Mouse (Mus musculus): ENCODE results near the gene Exoc1. TPM values are rescaled to one million over a fixed set of nuclear protein-coding genes. Genes with fewer than 3 reads are reported as not detected.

Exoc1 gene
- polyA plus RNA-seq, 1 experiment from 2014 or later: 61.4 TPM

- Histone ChIP-seq H3K4me1 (no peaks in the 10 kb centered on the region), H3K9ac (replicated peaks) (no peak overlapping the region), H3K4me2 (replicated peaks) (no peak overlapping the region), H3K9me3 (no peaks in the 10 kb centered on the region), H3K36me3 (peaks cover 51% of the 10 kb centered on the region), H3K4me3 (no peak overlapping the region), H3K27ac (replicated peaks) (no peak overlapping the region), H3K27me3 (no peaks in the 10 kb centered on the region)
- ATAC-seq (replicated peaks): no peak
- 91% methylated on average over 8 of the region's 8 CpGs for WGBS
Measured at GRCm38 (mm10) chr5:76615276-76615675, 86.2 kb downstream of the Exoc1 start.

- Histone ChIP-seq H3K4me3 (no peak overlapping the region), H3K36me3 (peaks cover 48% of the 10 kb centered on the region), H3K9me3 (no peaks in the 10 kb centered on the region), H3K9ac (replicated peaks) (no peak overlapping the region), H3K4me1 (no peaks in the 10 kb centered on the region), H3K27me3 (no peaks in the 10 kb centered on the region), H3K4me2 (replicated peaks) (no peak overlapping the region), H3K27ac (replicated peaks) (no peak overlapping the region)
- WGBS: 88% methylated on average over 2 of the region's 2 CpGs
- ATAC-seq (replicated peaks): no peak
Measured at GRCm38 (mm10) chr5:76616196-76616747, 87.2 kb downstream of the Exoc1 start.

- Histone ChIP-seq H3K36me3 (peaks cover 50% of the 10 kb centered on the region), H3K27me3 (no peaks in the 10 kb centered on the region)
- ATAC-seq (replicated peaks): no peak
Measured at GRCm38 (mm10) chr5:76618750-76619149, 89.6 kb downstream of the Exoc1 start.

More at GRCm38 (mm10) chr5:76618750-76619149, 89.6 kb downstream of the Exoc1 start:
- no peak overlapping the region for H3K4me3 ChIP-seq
- H3K4me1 ChIP-seq: no peaks in the 10 kb centered on the region
- H3K9me3 ChIP-seq: no peaks in the 10 kb centered on the region
- H3K27ac ChIP-seq (replicated peaks): no peak overlapping the region
- no peak overlapping the region for H3K4me2 ChIP-seq (replicated peaks)
- H3K9ac ChIP-seq (replicated peaks): no peak overlapping the region
- WGBS: 76% methylated on average over 7 of the region's 7 CpGs

Other genes starting within 250 kb of the Exoc1 start
- 12.9 and 14.1 TPM in 2 replicates for gene Clock, start 224.5 kb upstream of the Exoc1 start, polyA plus RNA-seq (2015; fragmentation: Nextera tagmentation; extraction: Ambion mirVana)
- not detected in 2 replicates for gene Pdcl2, start 198.2 kb upstream of the Exoc1 start, polyA plus RNA-seq (2015; fragmentation: Nextera tagmentation; extraction: Ambion mirVana)
- gene Nmu, start 165.5 kb upstream of the Exoc1 start, polyA plus RNA-seq (2015; fragmentation: Nextera tagmentation; extraction: Ambion mirVana): 0.42 TPM in 1 of 2 replicates, not detected in the other
- not detected in 2 replicates for gene Gm7271, start 45.3 kb upstream of the Exoc1 start, polyA plus RNA-seq (2015; fragmentation: Nextera tagmentation; extraction: Ambion mirVana)
- 5.3 and 5.8 TPM in 2 replicates for gene Cep135, start 59.4 kb downstream of the Exoc1 start, polyA plus RNA-seq (2015; fragmentation: Nextera tagmentation; extraction: Ambion mirVana)
- gene C530008M17Rik, start 127.2 kb downstream of the Exoc1 start, polyA plus RNA-seq (2015; fragmentation: Nextera tagmentation; extraction: Ambion mirVana): 84.9 and 94.2 TPM in 2 replicates

Data from forebrain, embryonic 15.5 days (tissue).